Mouse (Mus musculus) midbrain, embryonic 10.5 days (tissue): ENCODE measurements around the gene Adam15. TPM values are rescaled to one million over a fixed set of nuclear protein-coding genes. Genes with fewer than 3 reads are reported as not detected.

ENCODE experiments used
- DNase-seq: peaks from one replicate; pipeline ENCODE4 v3.0.0-alpha.2; 2017; ENCODE audit warnings: low spot score
- H3K27ac ChIP-seq: fragments of 300-500 bp; sonication (generic); replicated peaks from 2 replicates; pipeline ENCODE4 v1.5.1; 2016; ENCODE audit warnings: mild to moderate bottlenecking
- H3K27me3 ChIP-seq: fragments of 300-500 bp; sonication (generic); 2 replicates; pipeline ENCODE4 v1.6.1; 2016; ENCODE audit warnings: low read depth, mild to moderate bottlenecking; ENCODE audit not compliant: poor library complexity, severe bottlenecking
- H3K36me3 ChIP-seq: fragments of 300-500 bp; sonication (generic); 2 replicates; pipeline ENCODE4 v1.6.1; 2016; ENCODE audit warnings: mild to moderate bottlenecking, moderate library complexity
- H3K4me1 ChIP-seq: fragments of 300-500 bp; sonication (generic); 2 replicates; pipeline ENCODE4 v1.6.1; 2016
- H3K4me3 ChIP-seq: fragments of 300-500 bp; sonication (generic); 2 replicates; pipeline ENCODE4 v1.5.1; 2016; ENCODE audit warnings: mild to moderate bottlenecking, moderate library complexity
- H3K9me3 ChIP-seq: fragments of 300-500 bp; sonication (generic); replicated peaks from 2 replicates; pipeline ENCODE4 v1.6.1; 2016; ENCODE audit warnings: mild to moderate bottlenecking
- WGBS: fragments of 180-500 bp; shearing (Covaris S2); methylation state at CpG from one replicate; pipeline ENCODE4 v1.1.7; 2016; 5-methylcytosine and 5-hydroxymethylcytosine counted together
- polyA plus RNA-seq: library from polyadenylated mRNA; unstranded; fragments of >200 nt; fragmentation: Nextera tagmentation; extraction: Ambion mirVana; gene quantifications from 2 replicates; pipeline ENCODE4 v1.2.1, GENCODE M21; 2016

Gene Adam15
- polyA plus RNA-seq, 1 experiment from 2014 or later: 30.5 TPM

- H3K4me3 ChIP-seq: no peak overlapping the region
- no peaks in the 10 kb centered on the region for H3K9me3 ChIP-seq
- H3K27me3 ChIP-seq: peaks cover 16% of the 10 kb centered on the region
- H3K4me1 ChIP-seq: peaks cover 9% of the 10 kb centered on the region
- H3K36me3 ChIP-seq: no peaks in the 10 kb centered on the region
- 82% methylated on average over 3 of the region's 3 CpGs for WGBS
- no peak overlapping the region for H3K27ac ChIP-seq
- no peak for DNase-seq
These were observed 10.4 kb upstream of the Adam15 start for GRCm38 (mm10) chr3:89360237-89360636.

- WGBS: 81% methylated on average over 6 of the region's 6 CpGs
- no peak for DNase-seq
- Histone ChIP-seq H3K36me3 (no peaks in the 10 kb centered on the region), H3K9me3 (no peaks in the 10 kb centered on the region), H3K4me1 (peaks cover 8% of the 10 kb centered on the region), H3K27me3 (peaks cover 14% of the 10 kb centered on the region), H3K4me3 (no peak overlapping the region), H3K27ac (no peak overlapping the region)
These were observed 9.8 kb upstream of the Adam15 start for GRCm38 (mm10) chr3:89359630-89360029.

- DNase-seq: no peak
- Histone ChIP-seq H3K36me3 (no peaks in the 10 kb centered on the region), H3K27ac (no peak overlapping the region), H3K27me3 (peaks cover 35% of the 10 kb centered on the region), H3K4me1 (peaks cover 15% of the 10 kb centered on the region), H3K9me3 (no peaks in the 10 kb centered on the region), H3K4me3 (no peak overlapping the region)
- 74% methylated on average over 9 of the region's 9 CpGs for WGBS
These were observed 6.2 kb upstream of the Adam15 start for GRCm38 (mm10) chr3:89356029-89356428.

- Histone ChIP-seq H3K4me3 (no peak overlapping the region), H3K27ac (peak overlapping the region; percentile 49; the same call in 1 of the 2 replicates), H3K36me3 (no peaks in the 10 kb centered on the region), H3K9me3 (no peaks in the 10 kb centered on the region), H3K27me3 (peaks cover 40% of the 10 kb centered on the region), H3K4me1 (peaks cover 18% of the 10 kb centered on the region)
- DNase-seq: no peak
- WGBS: 88% methylated on average over 6 of the region's 6 CpGs
These were observed 5.7 kb upstream of the Adam15 start for GRCm38 (mm10) chr3:89355512-89355902.

- peaks cover 23% of the 10 kb centered on the region for H3K4me1 ChIP-seq
- WGBS: 20% methylated on average over 5 of the region's 5 CpGs
- H3K27ac ChIP-seq: peak overlapping the region; percentile 49
- DNase-seq: peak; percentile 78
- peaks cover 45% of the 10 kb centered on the region for H3K27me3 ChIP-seq
- H3K4me3 ChIP-seq: no peak overlapping the region
- H3K36me3 ChIP-seq: no peaks in the 10 kb centered on the region
- H3K9me3 ChIP-seq: no peaks in the 10 kb centered on the region
These were observed 5.2 kb upstream of the Adam15 start for GRCm38 (mm10) chr3:89354816-89355511.

GRCm38 (mm10) chr3:89351271-89351670 is 1.5 kb upstream of the Adam15 start:
- no peak for DNase-seq
- peaks cover 71% of the 10 kb centered on the region for H3K27me3 ChIP-seq
- H3K9me3 ChIP-seq: no peaks in the 10 kb centered on the region
- no peak overlapping the region for H3K27ac ChIP-seq
- 71% methylated on average over 5 of the region's 5 CpGs for WGBS
- H3K36me3 ChIP-seq: 0 out of 2 replicates have a peak, but pooled peaks cover 6% of the 10 kb centered on the region
- H3K4me3 ChIP-seq: no peak overlapping the region
- peaks cover 43% of the 10 kb centered on the region for H3K4me1 ChIP-seq

- peak; percentile 41 for DNase-seq
- WGBS: under 1% methylated on average over 38 of the region's 38 CpGs
- H3K9me3 ChIP-seq: no peaks in the 10 kb centered on the region
- peaks cover 59% of the 10 kb centered on the region for H3K27me3 ChIP-seq
- H3K36me3 ChIP-seq: peaks cover 19% of the 10 kb centered on the region; the same call in 1 of the 2 replicates
- peaks cover 37% of the 10 kb centered on the region for H3K4me1 ChIP-seq
- peak overlapping the region; percentile 79 for H3K27ac ChIP-seq
- peak overlapping the region; percentile 64 for H3K4me3 ChIP-seq
These were observed 606 bp downstream of the Adam15 start for GRCm38 (mm10) chr3:89348911-89349868.

GRCm38 (mm10) chr3:89347916-89348315 is 1.9 kb downstream of the Adam15 start:
- no peak overlapping the region for H3K27ac ChIP-seq
- DNase-seq: no peak
- peaks cover 32% of the 10 kb centered on the region for H3K36me3 ChIP-seq
- peaks cover 56% of the 10 kb centered on the region for H3K27me3 ChIP-seq
- peaks cover 37% of the 10 kb centered on the region for H3K4me1 ChIP-seq
- no peaks in the 10 kb centered on the region for H3K9me3 ChIP-seq
- 0 out of 2 replicates have a peak overlapping the region, but pooled peaks have one; percentile 64 for H3K4me3 ChIP-seq
- WGBS: 43% methylated on average over 1 of the region's 1 CpGs

GRCm38 (mm10) chr3:89346815-89347540 is 2.8 kb downstream of the Adam15 start:
- peaks cover 30% of the 10 kb centered on the region for H3K4me1 ChIP-seq
- H3K27me3 ChIP-seq: peaks cover 47% of the 10 kb centered on the region
- H3K4me3 ChIP-seq: no peak overlapping the region
- no peak for DNase-seq
- H3K36me3 ChIP-seq: peaks cover 39% of the 10 kb centered on the region
- 0 out of 2 replicates have a peak overlapping the region, but pooled peaks have one; percentile 3 for H3K27ac ChIP-seq
- WGBS: 83% methylated on average over 10 of the region's 10 CpGs
- no peaks in the 10 kb centered on the region for H3K9me3 ChIP-seq

- DNase-seq: no peak
- Histone ChIP-seq H3K4me3 (no peak overlapping the region), H3K27ac (no peak overlapping the region; the same call in 1 of the 2 replicates), H3K36me3 (peaks cover 42% of the 10 kb centered on the region), H3K9me3 (no peaks in the 10 kb centered on the region), H3K27me3 (peaks cover 25% of the 10 kb centered on the region), H3K4me1 (peaks cover 32% of the 10 kb centered on the region)
- 92% methylated on average over 7 of the region's 7 CpGs for WGBS
These were observed 6.5 kb downstream of the Adam15 start for GRCm38 (mm10) chr3:89343279-89343678.

- Histone ChIP-seq H3K4me1 (peaks cover 42% of the 10 kb centered on the region), H3K36me3 (peaks cover 39% of the 10 kb centered on the region), H3K27me3 (peaks cover 10% of the 10 kb centered on the region), H3K9me3 (no peaks in the 10 kb centered on the region), H3K27ac (no peak overlapping the region), H3K4me3 (no peak overlapping the region)
- no peak for DNase-seq
- WGBS: 93% methylated on average over 4 of the region's 4 CpGs
These were observed 8.0 kb downstream of the Adam15 start for GRCm38 (mm10) chr3:89341794-89342193.

GRCm38 (mm10) chr3:89340465-89340864 is 9.3 kb downstream of the Adam15 start:
- 2% methylated on average over 11 of the region's 11 CpGs for WGBS
- peaks cover 56% of the 10 kb centered on the region for H3K4me1 ChIP-seq
- H3K4me3 ChIP-seq: peak overlapping the region; percentile 50
- peaks cover 12% of the 10 kb centered on the region for H3K27me3 ChIP-seq
- H3K27ac ChIP-seq: peak overlapping the region; percentile 72
- peaks cover 36% of the 10 kb centered on the region for H3K36me3 ChIP-seq
- peak; percentile 88 for DNase-seq
- no peaks in the 10 kb centered on the region for H3K9me3 ChIP-seq
